Mouse (Mus musculus) gastrocnemius, adult 18-20 months (tissue): ENCODE measurements around the gene 2610507B11Rik. TPM values are rescaled to one million over a fixed set of nuclear protein-coding genes. Genes with fewer than 3 reads are reported as not detected.

Experiments used
- DNase-seq: peaks from one replicate; pipeline ENCODE4 v3.0.0; 2021; ENCODE audit warnings: low spot score
- total RNA-seq, 2 experiments: library from RNA; stranded (reverse); gene quantifications; 2 replicates each; pipeline ENCODE4 v1.2.3; 2021

Gene 2610507B11Rik
- total RNA-seq, 2 experiments from 2014 or later, result 200 to 204 TPM

- peak; percentile 63 for DNase-seq
These were observed 75.5 kb downstream of the 2610507B11Rik start for GRCm38 (mm10) chr11:78337040-78337439.

Other genes with a start within 250 kb of the 2610507B11Rik start
- gene Dhrs13, start 229.5 kb upstream of the 2610507B11Rik start, total RNA-seq, result under 1 TPM; 0.80 to 0.97 TPM
- 10 to 100 TPM; 45.6 to 49.1 TPM for gene Flot2, start 223.8 kb upstream of the 2610507B11Rik start, total RNA-seq
- gene Eral1, start 181.4 kb upstream of the 2610507B11Rik start, total RNA-seq, result 10 to 100 TPM; 20.1 to 22.7 TPM
- gene Fam222b, start 167.1 kb upstream of the 2610507B11Rik start, total RNA-seq, result 1 to 10 TPM; 8.2 to 9.4 TPM
- gene Traf4, start 96.2 kb upstream of the 2610507B11Rik start, total RNA-seq, result 1 to 10 TPM; 2.0 to 2.2 TPM
- gene Nek8, start 85.1 kb upstream of the 2610507B11Rik start, total RNA-seq, result under 1 TPM; 0.37 to 0.50 TPM
- gene Tlcd1, start 85.0 kb upstream of the 2610507B11Rik start, total RNA-seq, result 1 to 10 TPM; 1.5 to 2.2 TPM
- gene Rpl23a, start 78.2 kb upstream of the 2610507B11Rik start, total RNA-seq, result 100 to 1,000 TPM; 845 to 889 TPM
- 1 to 10 TPM; 2.5 to 3.5 TPM for gene Rab34, start 73.3 kb upstream of the 2610507B11Rik start, total RNA-seq
- gene Proca1, start 68.4 kb upstream of the 2610507B11Rik start, total RNA-seq, result under 1 TPM; 0.47 to 0.57 TPM
- 10 to 100 TPM; 40.8 to 44.7 TPM for gene Sdf2, start 16.0 kb upstream of the 2610507B11Rik start, total RNA-seq
- gene Supt6, start 15.8 kb upstream of the 2610507B11Rik start, total RNA-seq, result 10 to 100 TPM; 27.8 to 32.3 TPM
- under 1 TPM; 0.38 to 0.46 TPM for gene BC030499, start 29.1 kb downstream of the 2610507B11Rik start, total RNA-seq
- gene Spag5, start 39.8 kb downstream of the 2610507B11Rik start, total RNA-seq, result 1 to 10 TPM; 2.3 to 2.5 TPM
- 1 to 10 TPM; 2.1 to 2.6 TPM for gene Aldoc, start 61.2 kb downstream of the 2610507B11Rik start, total RNA-seq
- gene Pigs, start 66.7 kb downstream of the 2610507B11Rik start, total RNA-seq, result 10 to 100 TPM; 18.2 to 19.2 TPM
- 1 to 10 TPM; 8.3 TPM for gene Unc119, start 81.7 kb downstream of the 2610507B11Rik start, total RNA-seq
- gene Foxn1, start 124.8 kb downstream of the 2610507B11Rik start, total RNA-seq, result not detected
- not detected for gene Slc13a2, start 160.5 kb downstream of the 2610507B11Rik start, total RNA-seq
- gene Slc46a1, start 203.9 kb downstream of the 2610507B11Rik start, total RNA-seq, result under 1 TPM; 0.47 to 0.91 TPM
- under 1 TPM; 0.43 to 0.82 TPM for gene Sarm1, start 236.0 kb downstream of the 2610507B11Rik start, total RNA-seq
- 10 to 100 TPM in 1 of 2 experiments, 1 to 10 TPM in 1; 9.5 to 15.0 TPM for gene Vtn, start 237.3 kb downstream of the 2610507B11Rik start, total RNA-seq
- gene Sebox, start 241.7 kb downstream of the 2610507B11Rik start, total RNA-seq, result not detected